Mouse (Mus musculus) forebrain, embryonic 16.5 days (tissue): ENCODE measurements around the gene Slc7a5. TPM values are rescaled to one million over a fixed set of nuclear protein-coding genes. Genes with fewer than 3 reads are reported as not detected.

Experiments used
- ATAC-seq: fragments of 200-750 bp; cut with Nextera tagmentation; 2 replicates; pipeline ENCODE4 v1.8.0; 2017; ENCODE audit warnings: mild to moderate bottlenecking, moderate library complexity
- H3K27ac ChIP-seq: fragments of 300-500 bp; sonication (generic); 2 replicates; pipeline ENCODE4 v1.5.1; 2014; ENCODE audit warnings: low read length, control low read depth
- H3K27me3 ChIP-seq: fragments of 300-500 bp; sonication (generic); replicated peaks from 2 replicates; pipeline ENCODE4 v1.6.1; 2014; ENCODE audit warnings: low read length; ENCODE audit not compliant: control insufficient read depth, insufficient read depth
- H3K36me3 ChIP-seq: fragments of 300-500 bp; sonication (generic); 2 replicates; pipeline ENCODE4 v1.6.1; 2014; ENCODE audit not compliant: control insufficient read depth, insufficient read depth
- H3K4me1 ChIP-seq: fragments of 300-500 bp; sonication (generic); replicated peaks from 2 replicates; pipeline ENCODE4 v1.6.1; 2014; ENCODE audit warnings: low read length; ENCODE audit not compliant: control insufficient read depth, insufficient read depth
- H3K4me2 ChIP-seq: fragments of 300-500 bp; sonication (generic); 2 replicates; pipeline ENCODE4 v1.6.1; 2014; ENCODE audit warnings: mild to moderate bottlenecking, low read length, control low read depth
- H3K4me3 ChIP-seq: fragments of 300-500 bp; sonication (generic); replicated peaks from 2 replicates; pipeline ENCODE4 v1.5.1; 2014; ENCODE audit warnings: mild to moderate bottlenecking, low read length, control low read depth
- H3K9ac ChIP-seq: fragments of 300-500 bp; sonication (generic); replicated peaks from 2 replicates; pipeline ENCODE4 v1.6.1; 2014; ENCODE audit warnings: low read depth, low read length, control low read depth
- H3K9me3 ChIP-seq: fragments of 300-500 bp; sonication (generic); 2 replicates; pipeline ENCODE4 v1.6.1; 2016; ENCODE audit warnings: low read length; ENCODE audit not compliant: control insufficient read depth
- WGBS: fragments of 180-500 bp; shearing (Covaris S2); extraction: QIAGEN DNeasy Blood & Tissue Kit; methylation state at CpG from one replicate; pipeline ENCODE4 v1.1.7; 2014; 5-methylcytosine and 5-hydroxymethylcytosine counted together
- polyA plus RNA-seq: library from polyadenylated mRNA; unstranded; fragments of >200 nt; fragmentation: Nextera tagmentation; extraction: Ambion mirVana; gene quantifications from 2 replicates; pipeline ENCODE4 v1.2.1, GENCODE M21; 2015

Gene Slc7a5
- polyA plus RNA-seq, 1 experiment from 2014 or later: 44.1 TPM

GRCm38 (mm10) chr8:121943057-121943540 lies 35.6 kb upstream of the Slc7a5 start:
- 41% methylated on average over 2 of the region's 2 CpGs for WGBS
- Histone ChIP-seq H3K4me2 (no peak overlapping the region), H3K4me3 (no peak overlapping the region), H3K27me3 (no peaks in the 10 kb centered on the region), H3K9me3 (no peaks in the 10 kb centered on the region), H3K36me3 (no peaks in the 10 kb centered on the region), H3K27ac (no peak overlapping the region), H3K9ac (no peak overlapping the region), H3K4me1 (peaks cover 11% of the 10 kb centered on the region)
- ATAC-seq: no peak

- ATAC-seq: no peak
- Histone ChIP-seq H3K27me3 (no peaks in the 10 kb centered on the region), H3K4me1 (peaks cover 20% of the 10 kb centered on the region), H3K4me2 (no peak overlapping the region), H3K27ac (no peak overlapping the region), H3K36me3 (no peaks in the 10 kb centered on the region), H3K9me3 (no peaks in the 10 kb centered on the region), H3K9ac (no peak overlapping the region), H3K4me3 (no peak overlapping the region)
- 84% methylated on average over 7 of the region's 7 CpGs for WGBS
These were observed 31.2 kb upstream of the Slc7a5 start for GRCm38 (mm10) chr8:121938732-121939131.

- no peak overlapping the region for H3K4me2 ChIP-seq
- no peak overlapping the region for H3K9ac ChIP-seq
- no peak for ATAC-seq
- no peaks in the 10 kb centered on the region for H3K36me3 ChIP-seq
- H3K27me3 ChIP-seq: no peaks in the 10 kb centered on the region
- peaks cover 20% of the 10 kb centered on the region for H3K4me1 ChIP-seq
- no peak overlapping the region for H3K27ac ChIP-seq
- H3K4me3 ChIP-seq: no peak overlapping the region
- H3K9me3 ChIP-seq: no peaks in the 10 kb centered on the region
- 73% methylated on average over 14 of the region's 14 CpGs for WGBS
These were observed 28.9 kb upstream of the Slc7a5 start for GRCm38 (mm10) chr8:121936391-121936790.

GRCm38 (mm10) chr8:121935341-121936294 lies 28.1 kb upstream of the Slc7a5 start:
- Histone ChIP-seq H3K27ac (peak overlapping the region; percentile 54), H3K9me3 (no peaks in the 10 kb centered on the region), H3K9ac (peak overlapping the region; percentile 7; the same call in 1 of the 2 replicates), H3K4me3 (no peak overlapping the region), H3K36me3 (no peaks in the 10 kb centered on the region), H3K4me2 (peak overlapping the region; percentile 27), H3K27me3 (no peaks in the 10 kb centered on the region), H3K4me1 (peaks cover 20% of the 10 kb centered on the region)
- ATAC-seq: peak; percentile 83
- WGBS: 18% methylated on average over 12 of the region's 12 CpGs

- Histone ChIP-seq H3K9me3 (no peaks in the 10 kb centered on the region), H3K36me3 (no peaks in the 10 kb centered on the region), H3K27ac (peak overlapping the region; percentile 54), H3K27me3 (no peaks in the 10 kb centered on the region), H3K4me3 (no peak overlapping the region), H3K4me1 (peaks cover 20% of the 10 kb centered on the region), H3K4me2 (no peak overlapping the region), H3K9ac (no peak overlapping the region)
- 0 out of 2 replicates have a peak, but pooled peaks have one; percentile 16 for ATAC-seq
These were observed 27.4 kb upstream of the Slc7a5 start for GRCm38 (mm10) chr8:121934923-121935322.

GRCm38 (mm10) chr8:121934506-121934905 lies 27.0 kb upstream of the Slc7a5 start:
- Histone ChIP-seq H3K9me3 (no peaks in the 10 kb centered on the region), H3K4me2 (no peak overlapping the region), H3K27ac (peak overlapping the region; percentile 54), H3K4me3 (no peak overlapping the region), H3K36me3 (no peaks in the 10 kb centered on the region), H3K9ac (no peak overlapping the region), H3K4me1 (peaks cover 20% of the 10 kb centered on the region), H3K27me3 (no peaks in the 10 kb centered on the region)
- no peak for ATAC-seq
- WGBS: 44% methylated on average over 4 of the region's 4 CpGs

- no peaks in the 10 kb centered on the region for H3K9me3 ChIP-seq
- H3K27me3 ChIP-seq: no peaks in the 10 kb centered on the region
- no peak overlapping the region for H3K4me2 ChIP-seq
- no peak overlapping the region for H3K4me3 ChIP-seq
- 82% methylated on average over 14 of the region's 14 CpGs for WGBS
- no peak overlapping the region for H3K9ac ChIP-seq
- H3K27ac ChIP-seq: no peak overlapping the region
- no peak for ATAC-seq
- H3K4me1 ChIP-seq: peaks cover 20% of the 10 kb centered on the region
- no peaks in the 10 kb centered on the region for H3K36me3 ChIP-seq
These were observed 25.4 kb upstream of the Slc7a5 start for GRCm38 (mm10) chr8:121932668-121933520.

GRCm38 (mm10) chr8:121932026-121932667 lies 24.7 kb upstream of the Slc7a5 start:
- Histone ChIP-seq H3K4me2 (no peak overlapping the region), H3K4me3 (no peak overlapping the region), H3K27ac (no peak overlapping the region), H3K9me3 (no peaks in the 10 kb centered on the region), H3K9ac (no peak overlapping the region), H3K27me3 (no peaks in the 10 kb centered on the region), H3K36me3 (no peaks in the 10 kb centered on the region), H3K4me1 (peaks cover 20% of the 10 kb centered on the region)
- no peak for ATAC-seq
- WGBS: 64% methylated on average over 12 of the region's 12 CpGs

- no peak for ATAC-seq
- WGBS: 86% methylated on average over 7 of the region's 7 CpGs
- no peak overlapping the region for H3K4me3 ChIP-seq
These were observed 24.1 kb upstream of the Slc7a5 start for GRCm38 (mm10) chr8:121931571-121931970.

More at GRCm38 (mm10) chr8:121931571-121931970, 24.1 kb upstream of the Slc7a5 start:
- H3K27me3 ChIP-seq: no peaks in the 10 kb centered on the region
- no peak overlapping the region for H3K27ac ChIP-seq
- H3K4me2 ChIP-seq: no peak overlapping the region
- no peak overlapping the region for H3K9ac ChIP-seq
- H3K36me3 ChIP-seq: no peaks in the 10 kb centered on the region
- no peaks in the 10 kb centered on the region for H3K9me3 ChIP-seq
- H3K4me1 ChIP-seq: peaks cover 20% of the 10 kb centered on the region
